Mouse (Mus musculus): ENCODE measurements around the gene Acox3. TPM values are rescaled to one million over a fixed set of nuclear protein-coding genes. Genes with fewer than 3 reads are reported as not detected.

Gene Acox3
- polyA plus RNA-seq, 1 experiment from 2014 or later = 11.4 TPM

GRCm38 (mm10) chr5:35611900-35612299, 29.1 kb downstream of the Acox3 start:
- H3K4me3 ChIP-seq (replicated peaks) = no peak overlapping the region
- no peak for ATAC-seq (ENCODE audit: insufficient number of reproducible peaks, insufficient read depth, low FRiP score, low TSS enrichment, low read depth)
- H3K27me3 ChIP-seq = no peaks in the 10 kb centered on the region
- 79% methylated on average over 11 of the region's 11 CpGs for WGBS
- no peak overlapping the region for H3K4me2 ChIP-seq
- H3K9me3 ChIP-seq = no peaks in the 10 kb centered on the region
- H3K27ac ChIP-seq = no peak overlapping the region
- 0 out of 2 replicates have a peak, but pooled peaks cover 6% of the 10 kb centered on the region for H3K36me3 ChIP-seq
- no peak overlapping the region for H3K9ac ChIP-seq (replicated peaks)
- peaks cover 45% of the 10 kb centered on the region for H3K4me1 ChIP-seq (replicated peaks)

GRCm38 (mm10) chr5:35612722-35613121, 29.9 kb downstream of the Acox3 start:
- 0 out of 2 replicates have a peak, but pooled peaks cover 4% of the 10 kb centered on the region for H3K36me3 ChIP-seq
- WGBS = 82% methylated on average over 8 of the region's 8 CpGs
- no peaks in the 10 kb centered on the region for H3K27me3 ChIP-seq
- no peaks in the 10 kb centered on the region for H3K9me3 ChIP-seq
- H3K9ac ChIP-seq (replicated peaks) = no peak overlapping the region
- no peak overlapping the region for H3K4me3 ChIP-seq (replicated peaks)
- H3K4me1 ChIP-seq (replicated peaks) = peaks cover 49% of the 10 kb centered on the region
- ATAC-seq (ENCODE audit: insufficient number of reproducible peaks, insufficient read depth, low FRiP score, low TSS enrichment, low read depth) = no peak
- H3K27ac ChIP-seq = no peak overlapping the region
- H3K4me2 ChIP-seq = no peak overlapping the region

GRCm38 (mm10) chr5:35616943-35617342, 34.1 kb downstream of the Acox3 start:
- ATAC-seq (ENCODE audit: insufficient number of reproducible peaks, insufficient read depth, low FRiP score, low TSS enrichment, low read depth) = no peak
- no peaks in the 10 kb centered on the region for H3K27me3 ChIP-seq

GRCm38 (mm10) chr5:35621114-35621513, 38.3 kb downstream of the Acox3 start:
- Histone ChIP-seq H3K9me3 (no peaks in the 10 kb centered on the region), H3K4me2 (no peak overlapping the region), H3K4me1 (replicated peaks) (peaks cover 28% of the 10 kb centered on the region), H3K4me3 (replicated peaks) (no peak overlapping the region), H3K27me3 (no peaks in the 10 kb centered on the region), H3K9ac (replicated peaks) (no peak overlapping the region), H3K27ac (no peak overlapping the region), H3K36me3 (no peaks in the 10 kb centered on the region)
- ATAC-seq (ENCODE audit: insufficient number of reproducible peaks, insufficient read depth, low FRiP score, low TSS enrichment, low read depth) = no peak
- WGBS = 35% methylated on average over 4 of the region's 4 CpGs

More at GRCm38 (mm10) chr5:35616943-35617342, 34.1 kb downstream of the Acox3 start:
- H3K36me3 ChIP-seq = no peaks in the 10 kb centered on the region
- no peak overlapping the region for H3K4me2 ChIP-seq
- no peak overlapping the region for H3K9ac ChIP-seq (replicated peaks)
- H3K4me3 ChIP-seq (replicated peaks) = no peak overlapping the region
- 48% methylated on average over 5 of the region's 5 CpGs for WGBS
- H3K9me3 ChIP-seq = no peaks in the 10 kb centered on the region
- H3K27ac ChIP-seq = peak overlapping the region; percentile 72
- peaks cover 28% of the 10 kb centered on the region for H3K4me1 ChIP-seq (replicated peaks)

GRCm38 (mm10) chr5:35623831-35624230, 41.0 kb downstream of the Acox3 start:
- H3K27me3 ChIP-seq = no peaks in the 10 kb centered on the region
- no peaks in the 10 kb centered on the region for H3K9me3 ChIP-seq
- H3K27ac ChIP-seq = no peak overlapping the region
- H3K4me2 ChIP-seq = no peak overlapping the region
- no peak overlapping the region for H3K9ac ChIP-seq (replicated peaks)
- H3K36me3 ChIP-seq = no peaks in the 10 kb centered on the region
- no peak for ATAC-seq (ENCODE audit: insufficient number of reproducible peaks, insufficient read depth, low FRiP score, low TSS enrichment, low read depth)
- H3K4me1 ChIP-seq (replicated peaks) = peaks cover 13% of the 10 kb centered on the region
- no peak overlapping the region for H3K4me3 ChIP-seq (replicated peaks)

- Histone ChIP-seq H3K4me2 (no peak overlapping the region), H3K4me3 (replicated peaks) (no peak overlapping the region), H3K36me3 (no peaks in the 10 kb centered on the region), H3K27ac (no peak overlapping the region), H3K27me3 (no peaks in the 10 kb centered on the region), H3K9me3 (no peaks in the 10 kb centered on the region), H3K4me1 (replicated peaks) (peaks cover 13% of the 10 kb centered on the region), H3K9ac (replicated peaks) (no peak overlapping the region)
- WGBS = 72% methylated on average over 4 of the region's 4 CpGs
- no peak for ATAC-seq (ENCODE audit: insufficient number of reproducible peaks, insufficient read depth, low FRiP score, low TSS enrichment, low read depth)
Observed at GRCm38 (mm10) chr5:35624751-35625239, 42.0 kb downstream of the Acox3 start.

GRCm38 (mm10) chr5:35626408-35626807, 43.6 kb downstream of the Acox3 start:
- WGBS = 94% methylated on average over 2 of the region's 2 CpGs
- no peak for ATAC-seq (ENCODE audit: insufficient number of reproducible peaks, insufficient read depth, low FRiP score, low TSS enrichment, low read depth)
- H3K27me3 ChIP-seq = no peaks in the 10 kb centered on the region
- H3K36me3 ChIP-seq = no peaks in the 10 kb centered on the region
- H3K9ac ChIP-seq (replicated peaks) = no peak overlapping the region
- no peak overlapping the region for H3K4me3 ChIP-seq (replicated peaks)
- peaks cover 3% of the 10 kb centered on the region for H3K4me1 ChIP-seq (replicated peaks)
- no peaks in the 10 kb centered on the region for H3K9me3 ChIP-seq
- no peak overlapping the region for H3K27ac ChIP-seq
- no peak overlapping the region for H3K4me2 ChIP-seq

- H3K36me3 ChIP-seq = no peaks in the 10 kb centered on the region
- H3K4me3 ChIP-seq (replicated peaks) = no peak overlapping the region
- H3K9ac ChIP-seq (replicated peaks) = no peak overlapping the region
- no peak overlapping the region for H3K27ac ChIP-seq
- ATAC-seq (ENCODE audit: insufficient number of reproducible peaks, insufficient read depth, low FRiP score, low TSS enrichment, low read depth) = no peak
- no peak overlapping the region for H3K4me2 ChIP-seq
- no peaks in the 10 kb centered on the region for H3K4me1 ChIP-seq (replicated peaks)
- no peaks in the 10 kb centered on the region for H3K9me3 ChIP-seq
- 54% methylated on average over 7 of the region's 7 CpGs for WGBS
- no peaks in the 10 kb centered on the region; the same call in 1 of the 2 replicates for H3K27me3 ChIP-seq
Observed at GRCm38 (mm10) chr5:35627307-35627840, 44.5 kb downstream of the Acox3 start.

- H3K4me1 ChIP-seq (replicated peaks) = peaks cover 6% of the 10 kb centered on the region
- H3K9me3 ChIP-seq = no peaks in the 10 kb centered on the region
- no peak overlapping the region for H3K27ac ChIP-seq
- no peaks in the 10 kb centered on the region; the same call in 1 of the 2 replicates for H3K27me3 ChIP-seq
- no peak overlapping the region for H3K4me2 ChIP-seq
- H3K4me3 ChIP-seq (replicated peaks) = no peak overlapping the region
- no peaks in the 10 kb centered on the region for H3K36me3 ChIP-seq
- H3K9ac ChIP-seq (replicated peaks) = no peak overlapping the region
- ATAC-seq (ENCODE audit: insufficient number of reproducible peaks, insufficient read depth, low FRiP score, low TSS enrichment, low read depth) = no peak
- WGBS = 48% methylated on average over 1 of the region's 1 CpGs
Observed at GRCm38 (mm10) chr5:35628685-35629084, 45.8 kb downstream of the Acox3 start.

- Histone ChIP-seq H3K4me3 (replicated peaks) (no peak overlapping the region), H3K9ac (replicated peaks) (no peak overlapping the region), H3K27me3 (no peaks in the 10 kb centered on the region; the same call in 1 of the 2 replicates), H3K36me3 (no peaks in the 10 kb centered on the region), H3K27ac (no peak overlapping the region), H3K9me3 (no peaks in the 10 kb centered on the region), H3K4me2 (no peak overlapping the region), H3K4me1 (replicated peaks) (peaks cover 6% of the 10 kb centered on the region)
- ATAC-seq (ENCODE audit: insufficient number of reproducible peaks, insufficient read depth, low FRiP score, low TSS enrichment, low read depth) = no peak
Observed at GRCm38 (mm10) chr5:35629333-35629732, 46.5 kb downstream of the Acox3 start.

- no peak for ATAC-seq (ENCODE audit: insufficient number of reproducible peaks, insufficient read depth, low FRiP score, low TSS enrichment, low read depth)
- Histone ChIP-seq H3K27ac (no peak overlapping the region), H3K9ac (replicated peaks) (no peak overlapping the region), H3K9me3 (no peaks in the 10 kb centered on the region), H3K36me3 (no peaks in the 10 kb centered on the region), H3K4me1 (replicated peaks) (peaks cover 6% of the 10 kb centered on the region), H3K4me3 (replicated peaks) (no peak overlapping the region), H3K4me2 (no peak overlapping the region), H3K27me3 (no peaks in the 10 kb centered on the region; the same call in 1 of the 2 replicates)
- WGBS = 82% methylated on average over 1 of the region's 1 CpGs
Observed at GRCm38 (mm10) chr5:35630706-35631105, 47.9 kb downstream of the Acox3 start.

GRCm38 (mm10) chr5:35631224-35631623, 48.4 kb downstream of the Acox3 start:
- no peaks in the 10 kb centered on the region for H3K36me3 ChIP-seq
- 76% methylated on average over 3 of the region's 3 CpGs for WGBS
- no peak overlapping the region for H3K27ac ChIP-seq
- ATAC-seq (ENCODE audit: insufficient number of reproducible peaks, insufficient read depth, low FRiP score, low TSS enrichment, low read depth) = no peak
- peaks cover 6% of the 10 kb centered on the region for H3K4me1 ChIP-seq (replicated peaks)
- H3K4me3 ChIP-seq (replicated peaks) = no peak overlapping the region
- no peaks in the 10 kb centered on the region for H3K9me3 ChIP-seq
- no peak overlapping the region for H3K4me2 ChIP-seq
- H3K27me3 ChIP-seq = no peaks in the 10 kb centered on the region; the same call in 1 of the 2 replicates
- H3K9ac ChIP-seq (replicated peaks) = no peak overlapping the region

Measured in limb, embryonic 12.5 days (tissue).